Mouse (Mus musculus) ovary, postnatal 10 days (tissue): ENCODE data around the gene Mmp28.

Experiments
- DNase-seq: peaks from one replicate; pipeline ENCODE4 v3.0.0; 2022; ENCODE audit warnings: low spot score

Mmp28 gene

GRCm38 (mm10) chr11:83403787-83404186 lies 59.1 kb downstream of the Mmp28 start:
- no peak for DNase-seq

DNA sequence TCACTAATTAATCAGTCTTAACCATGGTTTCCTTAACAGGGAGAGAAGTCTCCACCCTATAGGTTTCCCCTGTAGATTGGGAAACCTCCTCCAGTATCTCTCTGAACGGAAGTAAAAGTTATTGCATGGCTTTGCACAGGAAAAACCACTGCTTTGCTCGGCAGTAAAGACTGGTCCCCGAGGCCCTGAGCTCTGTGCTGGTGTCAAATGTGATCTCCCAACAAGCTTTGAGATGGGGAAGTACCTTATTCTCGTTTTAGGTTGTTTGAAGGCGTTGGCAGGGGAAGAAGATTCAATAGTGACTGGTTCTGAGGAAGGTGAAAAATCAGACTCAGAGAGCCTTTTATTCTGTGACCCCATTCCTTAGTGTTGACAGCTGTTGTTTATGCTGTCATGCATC lies 64.1 kb downstream of the Mmp28 start:
- no peak for DNase-seq

- DNase-seq: no peak
Measured at GRCm38 (mm10) chr11:83397626-83398025, 65.2 kb downstream of the Mmp28 start.

DNA sequence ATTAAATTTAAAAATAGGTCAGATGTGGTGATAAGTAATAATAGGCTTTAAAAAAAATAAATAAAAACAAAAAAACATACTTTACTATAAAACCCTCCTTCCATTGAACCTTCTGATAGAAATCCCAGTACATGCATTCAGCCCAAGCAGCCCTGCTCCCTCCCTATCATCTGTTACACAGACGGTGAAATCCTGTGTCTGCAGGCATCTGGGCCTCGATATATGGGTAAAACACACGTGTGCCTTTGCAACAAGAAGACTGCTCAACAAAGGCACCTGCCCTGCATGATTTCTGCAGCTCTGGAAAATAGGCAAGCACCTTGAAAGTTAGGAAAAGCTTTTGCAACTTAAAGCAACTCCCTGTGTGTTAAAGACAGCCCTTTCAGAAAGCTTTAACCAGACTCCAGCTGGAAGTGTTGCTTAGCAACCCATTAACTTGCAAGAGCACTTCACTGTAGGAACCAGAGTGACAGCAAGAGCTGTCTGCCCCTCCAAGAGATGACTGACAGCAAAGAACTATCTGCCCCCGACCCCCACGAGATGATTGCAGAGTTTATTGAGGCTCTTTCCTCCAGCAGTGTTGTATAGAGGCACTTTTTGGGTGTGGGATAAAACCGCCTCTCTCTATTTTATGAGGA lies 68.0 kb downstream of the Mmp28 start:
- DNase-seq: no peak

GRCm38 (mm10) chr11:83393062-83393461 lies 69.8 kb downstream of the Mmp28 start:
- DNase-seq: no peak
